Mouse (Mus musculus) ES-Bruce4 (cell line): Measurements from ENCODE around the gene Ahdc1. TPM values are rescaled to one million over a fixed set of nuclear protein-coding genes. Genes with fewer than 3 reads are reported as not detected.

Source experiments
- H3K27ac ChIP-seq: 2 replicates; pipeline ENCODE4 v1.5.1; 2012; ENCODE audit warnings: low read length, inconsistent platforms; ENCODE audit not compliant: insufficient read depth
- H3K27me3 ChIP-seq: 2 replicates; pipeline ENCODE4 v1.6.1; 2012; ENCODE audit warnings: mild to moderate bottlenecking, low read length, inconsistent platforms; ENCODE audit not compliant: control insufficient read depth, poor library complexity, insufficient read depth, severe bottlenecking
- H3K36me3 ChIP-seq: 2 replicates; pipeline ENCODE4 v1.6.1; 2012; ENCODE audit warnings: inconsistent platforms, mild to moderate bottlenecking, low read length, moderate library complexity; ENCODE audit not compliant: control insufficient read depth, poor library complexity, insufficient read depth, severe bottlenecking
- H3K4me1 ChIP-seq: one replicate; pipeline ENCODE4 v1.8.1; 2011; ENCODE audit warnings: low read length; ENCODE audit not compliant: control insufficient read depth, insufficient read depth
- H3K4me3 ChIP-seq: 2 replicates; pipeline ENCODE4 v1.5.1; 2011; ENCODE audit warnings: low read depth, mild to moderate bottlenecking, low read length
- H3K9ac ChIP-seq: 2 replicates; pipeline ENCODE4 v1.6.1; 2012; ENCODE audit warnings: low read depth, mild to moderate bottlenecking, inconsistent platforms; ENCODE audit not compliant: poor library complexity, severe bottlenecking
- H3K9me3 ChIP-seq: replicated peaks from 2 replicates; pipeline ENCODE4 v1.6.1; 2012; ENCODE audit warnings: mild to moderate bottlenecking, low read length, inconsistent platforms; ENCODE audit not compliant: control insufficient read depth, poor library complexity, insufficient read depth, severe bottlenecking
- CTCF ChIP-seq: IDR thresholded peaks from one replicate; pipeline ENCODE4 v1.8.1; 2011; ENCODE audit warnings: low read depth, low read length
- EP300 ChIP-seq: IDR thresholded peaks from 2 replicates; pipeline ENCODE4 v1.6.1; 2011; ENCODE audit warnings: low read depth, low read length; ENCODE audit not compliant: insufficient read depth
- POLR2A ChIP-seq: IDR thresholded peaks from one replicate; pipeline ENCODE4 v1.8.1; 2011; ENCODE audit warnings: low read length; ENCODE audit not compliant: insufficient read depth
- polyA plus RNA-seq: library from polyadenylated mRNA; stranded (reverse); fragments of >200 nt; gene quantifications from 2 replicates; pipeline ENCODE4 v1.2.4, GENCODE M21; 2011; ENCODE audit warnings: low read depth; ENCODE audit not compliant: missing spikeins, insufficient read depth, insufficient read length

Gene Ahdc1
- polyA plus RNA-seq, 1 experiment: 88.2 TPM

- Histone ChIP-seq H3K9ac (peak overlapping the region; percentile 98), H3K9me3 (no peaks in the 10 kb centered on the region), H3K27me3 (no peaks in the 10 kb centered on the region), H3K36me3 (peaks cover 2% of the 10 kb centered on the region; the same call in 1 of the 2 replicates), H3K27ac (peak overlapping the region; percentile 46), H3K4me3 (peak overlapping the region; percentile 32), H3K4me1 (peaks cover 7% of the 10 kb centered on the region)
- TF ChIP-seq POLR2A (peak; percentile 24), EP300 (0 out of 2 replicates have a peak, but pooled peaks have one; percentile 32), CTCF (no peak)
These were observed 27.6 kb downstream of the Ahdc1 start for GRCm38 (mm10) chr4:133038521-133039115.

GRCm38 (mm10) chr4:133039116-133039819 lies 28.2 kb downstream of the Ahdc1 start:
- no peaks in the 10 kb centered on the region for H3K27me3 ChIP-seq
- peak overlapping the region; percentile 91 for H3K4me3 ChIP-seq
- no peaks in the 10 kb centered on the region for H3K9me3 ChIP-seq
- peak overlapping the region; percentile 99 for H3K27ac ChIP-seq
- H3K9ac ChIP-seq: peak overlapping the region; percentile 98
- peaks cover 2% of the 10 kb centered on the region; the same call in 1 of the 2 replicates for H3K36me3 ChIP-seq
- peaks cover 8% of the 10 kb centered on the region for H3K4me1 ChIP-seq
- TF ChIP-seq EP300 (peak; percentile 68; the same call in 1 of the 2 replicates), CTCF (no peak)

- peaks cover 3% of the 10 kb centered on the region for H3K4me1 ChIP-seq
- peak overlapping the region; percentile 99 for H3K27ac ChIP-seq
- H3K9ac ChIP-seq: peak overlapping the region; percentile 98
- peaks cover 2% of the 10 kb centered on the region; the same call in 1 of the 2 replicates for H3K36me3 ChIP-seq
- peak overlapping the region; percentile 91 for H3K4me3 ChIP-seq
- no peaks in the 10 kb centered on the region for H3K27me3 ChIP-seq
- no peaks in the 10 kb centered on the region for H3K9me3 ChIP-seq
- TF ChIP-seq CTCF (no peak), EP300 (no peak), POLR2A (no peak)
These were observed 28.8 kb downstream of the Ahdc1 start for GRCm38 (mm10) chr4:133039832-133040231.

GRCm38 (mm10) chr4:133040241-133040904 lies 29.3 kb downstream of the Ahdc1 start:
- H3K27ac ChIP-seq: peak overlapping the region; percentile 99
- peak overlapping the region; percentile 98 for H3K9ac ChIP-seq
- H3K9me3 ChIP-seq: no peaks in the 10 kb centered on the region
- peaks cover 2% of the 10 kb centered on the region; the same call in 1 of the 2 replicates for H3K36me3 ChIP-seq
- H3K4me1 ChIP-seq: peaks cover 6% of the 10 kb centered on the region
- H3K4me3 ChIP-seq: peak overlapping the region; percentile 91
- H3K27me3 ChIP-seq: no peaks in the 10 kb centered on the region
- peak; percentile 99; the same call in 1 of the 2 replicates for TF ChIP-seq EP300
- no peak for TF ChIP-seq CTCF
- no peak for TF ChIP-seq POLR2A

- Histone ChIP-seq H3K27me3 (no peaks in the 10 kb centered on the region), H3K27ac (peak overlapping the region; percentile 96), H3K4me3 (peak overlapping the region; percentile 73), H3K4me1 (peaks cover 12% of the 10 kb centered on the region), H3K36me3 (peaks cover 2% of the 10 kb centered on the region; the same call in 1 of the 2 replicates), H3K9ac (peak overlapping the region; percentile 26), H3K9me3 (no peaks in the 10 kb centered on the region)
- TF ChIP-seq EP300 (no peak), CTCF (no peak), POLR2A (no peak)
These were observed 31.2 kb downstream of the Ahdc1 start for GRCm38 (mm10) chr4:133042244-133042643.
